Mouse (Mus musculus) urinary bladder, postnatal 25 days (tissue): ENCODE measurements at regions not wholly inside any gene's neighbourhood (a gene's known extent, or its start where the extent isn't known, plus 50 kb on each side); places are given as distances from the start of the nearest gene placed in this dataset.

ENCODE experiments used
- DNase-seq: peaks from one replicate; pipeline ENCODE4 v3.0.0; 2022; ENCODE audit warnings: low spot score

DNA sequence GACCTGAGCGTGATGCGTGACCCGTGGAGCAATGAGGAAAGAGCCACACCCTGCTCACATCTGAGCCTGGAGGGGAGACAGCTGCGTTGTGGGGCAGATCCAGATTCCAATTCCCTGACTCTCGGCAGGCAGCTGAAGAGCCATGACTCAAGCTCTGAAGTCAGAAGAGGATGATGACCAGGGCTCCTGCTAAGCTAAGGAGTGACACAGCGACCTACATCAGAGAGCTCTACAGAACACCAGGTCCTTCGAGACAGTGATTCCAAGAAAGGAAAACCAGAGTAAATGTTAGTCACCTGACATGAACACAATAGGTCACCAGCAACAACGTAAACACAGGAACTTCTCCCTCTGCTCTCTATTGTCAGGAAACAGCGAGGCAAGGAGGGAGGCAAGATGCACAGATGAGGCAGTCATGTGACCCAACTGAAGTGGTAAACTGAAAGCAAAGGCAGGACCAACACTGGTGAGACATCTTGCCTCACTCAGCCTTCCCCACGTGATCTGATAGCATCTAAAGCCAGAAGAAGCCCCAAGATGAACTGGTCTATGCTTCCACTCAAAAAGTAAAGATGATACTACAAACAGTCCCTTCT lies 444.2 kb upstream of the Gm19410 start:
- DNase-seq, result no peak

DNA sequence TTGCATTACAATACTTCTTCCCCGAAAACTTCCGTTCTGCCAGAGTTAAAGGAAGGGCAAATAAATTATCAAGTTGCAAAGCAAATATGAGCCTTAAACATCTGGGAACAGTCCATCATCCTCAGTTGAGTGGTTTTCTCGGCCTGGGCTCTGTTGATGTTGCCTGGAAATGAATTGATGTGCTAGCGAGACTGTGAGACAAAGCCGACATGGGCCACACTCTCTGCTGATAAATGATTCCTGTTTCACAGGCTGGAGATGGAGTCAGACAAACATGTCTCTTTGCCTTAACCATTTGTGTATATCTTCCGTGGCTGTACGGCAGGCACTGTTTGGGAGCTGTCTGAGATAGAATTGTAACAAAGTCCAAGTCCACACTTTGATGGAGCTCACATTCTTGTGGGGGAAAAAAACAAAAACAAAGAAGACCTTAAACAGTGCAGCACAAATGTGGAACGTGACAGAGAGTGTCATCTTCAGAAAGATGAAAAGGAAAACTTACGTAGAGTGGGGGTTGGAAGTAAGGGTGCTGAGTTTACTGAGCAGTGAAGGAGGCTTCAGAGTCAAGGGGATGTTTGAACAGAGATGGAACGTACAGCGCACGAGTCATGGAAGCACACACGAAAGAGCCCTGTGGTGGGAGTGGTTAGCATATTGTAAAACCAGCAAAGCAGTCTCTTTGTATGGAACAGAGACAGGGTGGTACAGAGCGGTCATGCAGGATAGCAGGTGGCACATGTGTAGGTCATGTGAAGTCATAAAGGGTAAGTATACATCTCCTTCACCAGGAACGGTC lies 442.2 kb upstream of the Gm19410 start:
- DNase-seq, result no peak
